Mouse (Mus musculus): ENCODE results near the gene Uap1.

DNA sequence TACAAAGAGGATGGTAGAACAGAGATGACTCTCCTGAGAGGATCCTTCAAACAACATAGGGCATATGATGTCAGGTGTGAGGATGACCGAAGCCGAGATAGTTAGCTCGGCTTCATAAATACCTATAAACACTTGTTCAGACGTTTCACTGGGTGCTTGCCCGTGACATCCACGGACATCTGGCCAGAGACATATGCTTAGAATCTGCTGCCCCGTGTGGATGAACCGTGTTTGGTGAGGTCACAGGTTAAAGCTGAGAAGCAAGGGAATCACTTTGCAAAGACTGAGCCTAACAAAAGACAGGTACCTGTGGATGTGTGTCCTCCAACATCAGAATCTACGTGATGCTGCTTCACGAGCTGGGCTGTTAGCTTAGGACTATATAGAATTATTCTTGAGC, 62.5 kb downstream of the Uap1 start:
- TF ChIP-seq CTCF (IDR thresholded peaks at IDR 0.05; ENCODE audit: borderline replicate concordance, extremely low read depth, insufficient read depth, insufficient read length) (no peak), POLR2A (IDR thresholded peaks at IDR 0.05; ENCODE audit: borderline replicate concordance, extremely low read depth, insufficient read depth, insufficient read length, poor library complexity, severe bottlenecking) (no peak)

All from brain, embryonic 14.5 days (tissue).